Mouse (Mus musculus): ENCODE results near the gene Vmp1. TPM values are rescaled to one million over a fixed set of nuclear protein-coding genes. Genes with fewer than 3 reads are reported as not detected.
A peak's percentile ranks its signal among the peaks of the same experiment; 100 is the strongest.

Gene Vmp1
- total and polyA plus RNA-seq, 2 experiments from 2014 or later: 45.3 to 136 TPM

- Histone ChIP-seq H3K36me3 (ENCODE audit: insufficient read depth, low read length) (no peaks in the 10 kb centered on the region), H3K4me2 (ENCODE audit: low read depth, low read length, poor library complexity, severe bottlenecking) (no peak overlapping the region), H3K9me3 (ENCODE audit: low read length) (no peaks in the 10 kb centered on the region), H3K27me3 (ENCODE audit: insufficient read depth, low read length) (no peaks in the 10 kb centered on the region), H3K9ac (replicated peaks; ENCODE audit: low read length, poor library complexity, severe bottlenecking) (no peak overlapping the region), H3K4me1 (ENCODE audit: insufficient read depth, low read length) (no peaks in the 10 kb centered on the region), H3K27ac (ENCODE audit: low read depth, low read length) (no peak overlapping the region), H3K4me3 (ENCODE audit: low read depth, low read length) (no peak overlapping the region)
- no peak for ATAC-seq (ENCODE audit: low FRiP score)
- WGBS: 91% methylated on average over 4 of the region's 4 CpGs
- no peak for TF ChIP-seq CTCF (IDR thresholded peaks at IDR 0.05)
- DNase-seq (ENCODE audit: low spot score): no peak
Measured at GRCm38 (mm10) chr11:86590066-86590465, 93.6 kb downstream of the Vmp1 start.

DNA sequence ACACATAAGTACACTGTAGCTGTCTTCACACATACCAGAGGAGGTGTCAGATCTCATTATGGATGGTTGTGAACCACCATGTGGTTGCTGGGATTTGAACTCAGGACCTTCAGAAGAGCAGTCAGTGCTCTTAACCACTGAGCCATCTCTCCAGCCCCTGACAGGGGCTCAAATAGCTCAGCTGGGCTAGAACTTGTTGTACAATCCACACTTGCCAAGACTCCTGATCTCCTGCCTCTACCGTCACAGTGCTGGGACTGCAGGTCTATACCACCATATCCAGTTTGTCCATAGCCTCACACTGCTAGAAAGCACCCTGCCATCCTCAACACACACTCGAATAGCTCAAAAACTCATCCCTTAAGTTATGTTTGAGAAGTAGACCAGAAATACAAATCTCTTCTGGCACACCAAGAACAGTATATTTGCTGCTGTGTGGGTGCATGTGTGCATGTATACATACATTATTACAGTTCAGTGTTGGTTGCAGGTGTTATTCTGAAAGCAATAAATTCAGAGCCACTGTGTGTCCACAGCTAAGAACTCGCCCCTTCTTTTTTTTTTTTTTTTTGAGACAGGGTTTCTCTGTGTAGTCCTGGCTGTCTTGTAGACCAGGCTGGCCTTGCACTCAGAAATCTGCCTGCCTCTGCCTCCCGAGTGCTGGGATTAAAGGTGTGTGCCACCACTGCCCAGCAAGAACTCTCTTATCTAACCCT is 94.9 kb downstream of the Vmp1 start:
- DNase-seq (ENCODE audit: low spot score) (no peak), ATAC-seq (ENCODE audit: low FRiP score) (no peak)
- Histone ChIP-seq H3K27me3 (ENCODE audit: insufficient read depth, low read length) (no peaks in the 10 kb centered on the region), H3K9ac (replicated peaks; ENCODE audit: low read length, poor library complexity, severe bottlenecking) (no peak overlapping the region), H3K27ac (ENCODE audit: low read depth, low read length) (no peak overlapping the region), H3K36me3 (ENCODE audit: insufficient read depth, low read length) (no peaks in the 10 kb centered on the region), H3K4me2 (ENCODE audit: low read depth, low read length, poor library complexity, severe bottlenecking) (no peak overlapping the region), H3K9me3 (ENCODE audit: low read length) (no peaks in the 10 kb centered on the region), H3K4me3 (ENCODE audit: low read depth, low read length) (no peak overlapping the region), H3K4me1 (ENCODE audit: insufficient read depth, low read length) (no peaks in the 10 kb centered on the region)
- 91% methylated on average over 4 of the region's 4 CpGs for WGBS
- no peak for TF ChIP-seq CTCF (IDR thresholded peaks at IDR 0.05)

DNA sequence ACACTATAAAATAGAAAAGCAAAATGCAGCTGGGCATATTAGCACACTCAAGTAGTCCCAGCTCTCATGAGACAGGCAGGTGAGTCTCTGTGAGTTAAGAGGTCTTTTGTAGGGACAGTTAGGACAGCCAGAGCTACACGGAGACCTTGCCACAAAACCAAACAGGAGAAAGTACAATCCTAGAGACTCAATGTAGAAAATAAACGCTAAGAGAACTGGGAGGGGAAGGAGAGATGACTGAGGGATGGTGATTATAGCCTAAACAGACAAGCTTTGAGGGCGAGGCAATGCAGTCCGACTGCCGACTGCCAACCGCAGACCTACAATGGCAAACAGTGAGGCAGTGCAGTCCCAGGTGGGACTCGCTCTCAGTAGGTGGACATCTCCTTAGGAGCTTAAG is 95.8 kb downstream of the Vmp1 start:
- no peak for ATAC-seq (ENCODE audit: low FRiP score)
- H3K36me3 ChIP-seq (ENCODE audit: insufficient read depth, low read length): no peaks in the 10 kb centered on the region
- WGBS: 54% methylated on average over 7 of the region's 7 CpGs
- no peaks in the 10 kb centered on the region for H3K9me3 ChIP-seq (ENCODE audit: low read length)
- no peak overlapping the region for H3K9ac ChIP-seq (replicated peaks; ENCODE audit: low read length, poor library complexity, severe bottlenecking)
- no peak for TF ChIP-seq CTCF (IDR thresholded peaks at IDR 0.05)
- no peak overlapping the region for H3K4me3 ChIP-seq (ENCODE audit: low read depth, low read length)
- no peak for DNase-seq (ENCODE audit: low spot score)
- no peak overlapping the region for H3K4me2 ChIP-seq (ENCODE audit: low read depth, low read length, poor library complexity, severe bottlenecking)
- H3K27me3 ChIP-seq (ENCODE audit: insufficient read depth, low read length): no peaks in the 10 kb centered on the region
- H3K27ac ChIP-seq (ENCODE audit: low read depth, low read length): no peak overlapping the region
- no peaks in the 10 kb centered on the region for H3K4me1 ChIP-seq (ENCODE audit: insufficient read depth, low read length)

DNA sequence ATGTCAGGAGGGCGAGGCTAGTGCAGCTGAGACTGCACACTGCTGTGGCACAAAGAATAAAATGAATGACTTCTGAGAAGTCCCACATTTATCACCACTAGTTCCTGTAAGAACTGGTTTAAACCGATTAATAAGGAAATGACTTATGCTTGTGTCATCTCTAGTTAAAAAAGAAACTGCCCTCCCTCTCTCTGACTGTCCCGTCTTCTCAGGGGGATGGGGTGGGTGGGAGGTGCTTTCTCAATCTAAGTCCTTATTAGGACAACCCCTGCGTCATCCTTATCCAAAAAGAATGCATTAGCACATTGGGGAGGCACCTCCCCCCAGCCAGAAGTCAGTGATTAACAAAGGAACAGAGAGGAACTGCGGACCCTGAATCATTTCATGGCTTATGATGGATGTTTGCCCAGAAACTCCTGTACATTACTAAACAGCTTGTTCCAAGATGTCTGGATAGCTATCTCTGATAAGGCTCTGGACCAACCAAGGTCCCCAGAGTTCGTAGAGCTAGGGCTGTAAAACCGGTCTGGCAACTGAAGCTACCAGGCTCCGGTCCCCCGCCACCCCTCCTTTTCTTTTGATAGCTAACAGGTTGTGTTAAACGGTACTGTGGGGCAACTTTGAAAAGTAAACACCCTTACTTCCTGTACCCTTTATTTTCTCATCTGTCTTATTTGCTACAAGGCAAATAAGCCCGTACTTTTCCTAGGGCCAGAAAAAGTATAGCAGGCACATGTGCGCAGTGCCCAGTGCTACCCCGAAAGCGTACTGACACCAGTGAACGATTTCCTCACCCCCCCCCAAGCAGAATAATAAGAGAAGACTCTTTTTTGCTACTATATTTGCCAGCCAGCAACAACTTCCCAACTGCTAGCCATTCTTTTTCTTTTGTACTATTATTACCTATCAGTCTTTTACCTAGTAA is 96.5 kb downstream of the Vmp1 start:
- 20% methylated on average over 15 of the region's 15 CpGs for WGBS
- peak; percentile 19 for DNase-seq (ENCODE audit: low spot score)
- Histone ChIP-seq H3K27me3 (ENCODE audit: insufficient read depth, low read length) (no peaks in the 10 kb centered on the region), H3K4me1 (ENCODE audit: insufficient read depth, low read length) (no peaks in the 10 kb centered on the region), H3K9me3 (ENCODE audit: low read length) (no peaks in the 10 kb centered on the region), H3K4me3 (ENCODE audit: low read depth, low read length) (peak overlapping the region; percentile 6; the same call in 1 of the 2 replicates), H3K27ac (ENCODE audit: low read depth, low read length) (no peak overlapping the region), H3K9ac (replicated peaks; ENCODE audit: low read length, poor library complexity, severe bottlenecking) (no peak overlapping the region), H3K36me3 (ENCODE audit: insufficient read depth, low read length) (no peaks in the 10 kb centered on the region), H3K4me2 (ENCODE audit: low read depth, low read length, poor library complexity, severe bottlenecking) (peak overlapping the region; percentile 32)
- no peak for TF ChIP-seq CTCF (IDR thresholded peaks at IDR 0.05)
- ATAC-seq (ENCODE audit: low FRiP score): no peak

- Histone ChIP-seq H3K9ac (replicated peaks; ENCODE audit: low read length, poor library complexity, severe bottlenecking) (peak overlapping the region; percentile 42), H3K27ac (ENCODE audit: low read depth, low read length) (0 out of 2 replicates have a peak overlapping the region, but pooled peaks have one; percentile 26), H3K4me1 (ENCODE audit: insufficient read depth, low read length) (no peaks in the 10 kb centered on the region), H3K4me3 (ENCODE audit: low read depth, low read length) (peak overlapping the region; percentile 28; the same call in 1 of the 2 replicates), H3K9me3 (ENCODE audit: low read length) (no peaks in the 10 kb centered on the region), H3K36me3 (ENCODE audit: insufficient read depth, low read length) (no peaks in the 10 kb centered on the region), H3K27me3 (ENCODE audit: insufficient read depth, low read length) (no peaks in the 10 kb centered on the region), H3K4me2 (ENCODE audit: low read depth, low read length, poor library complexity, severe bottlenecking) (peak overlapping the region; percentile 32)
- 27% methylated on average over 12 of the region's 12 CpGs for WGBS
- no peak for TF ChIP-seq CTCF (IDR thresholded peaks at IDR 0.05)
- DNase-seq (ENCODE audit: low spot score) (no peak), ATAC-seq (ENCODE audit: low FRiP score) (no peak)
Measured at GRCm38 (mm10) chr11:86586177-86586867, 97.3 kb downstream of the Vmp1 start.

All from midbrain, postnatal 0 days (tissue).